Comparison of ENCODE assay signal across 8 mouse cellular contexts in the genomic region with DNA sequence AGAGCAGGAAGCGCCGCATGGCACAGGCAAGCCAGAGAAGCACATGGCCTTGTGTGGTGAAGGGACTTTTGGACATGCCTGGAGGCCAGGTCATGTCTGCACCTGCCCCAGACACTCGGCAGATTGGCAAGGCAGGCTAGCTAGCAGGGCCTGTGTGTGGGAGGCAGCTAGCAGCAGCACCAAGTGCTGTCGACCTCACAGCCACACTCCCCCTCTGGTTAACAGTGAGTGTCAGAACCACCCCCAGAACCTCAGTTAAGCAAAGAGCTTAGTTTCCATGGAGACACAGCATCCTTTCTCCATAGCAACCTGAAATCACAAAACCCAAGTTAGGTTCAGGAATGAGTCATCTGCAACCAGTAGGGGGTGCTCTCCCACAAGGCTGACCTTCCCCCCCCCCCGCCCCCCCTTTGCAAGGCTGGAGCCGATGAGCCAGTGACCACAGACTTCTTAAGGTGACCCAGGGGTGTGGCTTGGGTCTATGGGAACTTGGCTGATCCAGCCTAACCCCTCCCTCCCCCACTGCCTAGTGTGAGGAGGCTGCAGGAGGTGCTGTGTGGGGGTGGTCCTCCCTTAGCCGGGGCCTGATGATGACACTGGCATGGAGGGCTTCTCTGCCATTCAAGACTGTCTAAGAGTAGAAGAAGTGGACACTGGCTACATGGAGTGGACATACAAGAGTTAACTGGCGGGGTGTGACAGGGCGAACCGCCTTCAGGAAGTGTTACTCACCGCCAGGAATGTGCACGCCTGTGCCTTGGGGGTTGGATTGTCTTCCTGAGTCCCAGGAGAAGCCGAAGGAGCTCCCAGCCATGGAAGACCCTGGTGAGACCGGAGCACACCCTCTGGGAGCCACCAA. TPM values are rescaled to one million over a fixed set of nuclear protein-coding genes. Genes with fewer than 3 reads are reported as not detected.
DNase-seq lines count a peak whose midpoint lies in the region; ATAC-seq and TF ChIP-seq lines count a peak whose summit lies in the region.

Rin1 (plus strand) TSS at position 435 of the 859 bp plus-strand sequence.

- no peaks in the 10 kb centered on the region; the same call in 1 of the 2 replicates for H3K36me3 ChIP-seq in heart, embryonic 11.5 days (ENCODE audit: control insufficient read depth, insufficient read depth, low read length)
- peaks cover 23% of the 10 kb centered on the region for H3K36me3 ChIP-seq in kidney, embryonic 14.5 days (ENCODE audit: control insufficient read depth, insufficient read depth, low read length)

- WGBS in heart, embryonic 11.5 days (ENCODE audit: insufficient replicate concordance) = 16% methylated on average over 14 of the region's 14 CpGs
- 13% methylated on average over 14 of the region's 14 CpGs for WGBS in kidney, embryonic 14.5 days

- peak within 1 kb of the TSS; percentile 58 for H3K4me3 ChIP-seq in cortical plate, adult 2 months (ENCODE audit: insufficient read depth, low read length)
- peak within 1 kb of the TSS; percentile 24 for H3K4me3 ChIP-seq in heart, embryonic 11.5 days (ENCODE audit: low read depth, low read length)
- peak within 1 kb of the TSS; percentile 29; the same call in 1 of the 2 replicates for H3K4me3 ChIP-seq in kidney, embryonic 14.5 days (ENCODE audit: low read length)

- H3K4me2 ChIP-seq in heart, embryonic 11.5 days = peak within 1 kb of the TSS; percentile 57
- H3K4me2 ChIP-seq in kidney, embryonic 14.5 days (replicated peaks; ENCODE audit: low read depth, low read length) = peak within 1 kb of the TSS; percentile 36

- peaks cover 13% of the 10 kb centered on the region for H3K4me1 ChIP-seq in cortical plate, adult 2 months (ENCODE audit: control insufficient read depth, insufficient read depth, low read length)
- peaks cover 21% of the 10 kb centered on the region for H3K4me1 ChIP-seq in heart, embryonic 11.5 days (ENCODE audit: control insufficient read depth, insufficient read depth, low read length)
- H3K4me1 ChIP-seq in kidney, embryonic 14.5 days (ENCODE audit: control insufficient read depth, insufficient read depth, low read length) = peaks cover 25% of the 10 kb centered on the region

- peak within 1 kb of the TSS; percentile 94 for H3K27ac ChIP-seq in cortical plate, adult 2 months (ENCODE audit: insufficient read depth, low read length)
- H3K27ac ChIP-seq in heart, embryonic 11.5 days (ENCODE audit: low read depth, low read length) = peak within 1 kb of the TSS; percentile 1; the same call in 1 of the 2 replicates
- H3K27ac ChIP-seq in kidney, embryonic 14.5 days (ENCODE audit: low read depth, low read length) = no peak within 1 kb of the TSS

- peak; percentile 78 for DNase-seq in layer of hippocampus, adult 11-12 months (ENCODE audit: low spot score)
- no peak for DNase-seq in layer of hippocampus, adult 9-10 months (ENCODE audit: low spot score)
- DNase-seq in liver = peak; percentile 26
- peak; percentile 60 for DNase-seq in neural tube, embryonic 10.5 days (ENCODE audit: extremely low spot score, low spot score)
- DNase-seq in testis, postnatal 14 days (ENCODE audit: low spot score) = no peak

- ATAC-seq in heart, embryonic 11.5 days (replicated peaks; ENCODE audit: insufficient number of reproducible peaks, low FRiP score, low TSS enrichment) = peak; percentile 51
- ATAC-seq in kidney, embryonic 14.5 days (ENCODE audit: low FRiP score, low TSS enrichment) = peak; percentile 38

- peak within 1 kb of the TSS; percentile 23; the same call in 1 of the 2 replicates for H3K9ac ChIP-seq in heart, embryonic 11.5 days (ENCODE audit: low read depth, low read length)
- peak within 1 kb of the TSS; percentile 44; the same call in 1 of the 2 replicates for H3K9ac ChIP-seq in kidney, embryonic 14.5 days (ENCODE audit: low read depth, low read length)

- peak; percentile 54; the same call in 1 of the 2 replicates for TF ChIP-seq POLR2A in cortical plate, adult 2 months (IDR thresholded peaks at IDR 0.05; ENCODE audit: extremely low read depth, insufficient read depth, low read length)

- H3K27me3 ChIP-seq in heart, embryonic 11.5 days (ENCODE audit: control insufficient read depth, insufficient read depth, low read length) = peaks cover 26% of the 10 kb centered on the region
- peaks cover 25% of the 10 kb centered on the region for H3K27me3 ChIP-seq in kidney, embryonic 14.5 days (ENCODE audit: control insufficient read depth, insufficient read depth, low read length)

- no peaks in the 10 kb centered on the region for H3K9me3 ChIP-seq in heart, embryonic 11.5 days (replicated peaks; ENCODE audit: control insufficient read depth, low read length)
- no peaks in the 10 kb centered on the region for H3K9me3 ChIP-seq in kidney, embryonic 14.5 days (ENCODE audit: control insufficient read depth, low read length)

- TF ChIP-seq CTCF in cortical plate, adult 2 months (IDR thresholded peaks at IDR 0.05; ENCODE audit: extremely low read depth, insufficient read depth, low read length) = peak; percentile 40

RNA-seq across cellular contexts. Expression of gene Rin1, which starts in this region (rescaled TPM):
- polyA plus RNA-seq in cortical plate, adult 2 months (2012; rRNA removed) = 68.7 and 69.0 TPM in 2 replicates
- 3.0 and 4.3 TPM in 2 replicates for polyA plus RNA-seq in heart, embryonic 11.5 days (2014; fragmentation: Nextera tagmentation; extraction: Ambion mirVana)
- polyA plus RNA-seq in kidney, embryonic 14.5 days (2014; fragmentation: Nextera tagmentation; extraction: Ambion mirVana) = 2.5 and 4.8 TPM in 2 replicates

Comparison
In these comparisons a context has a peak if more than half of its experiments do, and no peak if none do; other contexts are left out.
1. RNA of gene Rin1 (polyA plus RNA-seq): 68.7 to 69.0 TPM in cortical plate, adult 2 months; 2.5 to 4.8 TPM in kidney, embryonic 14.5 days and 3.0 to 4.3 TPM in heart, embryonic 11.5 days; every median in the first group is over 10 times any median in the second.
2. DNase-seq: peak in layer of hippocampus, adult 11-12 months (single experiment), liver (single experiment) and neural tube, embryonic 10.5 days (single experiment); none in layer of hippocampus, adult 9-10 months (single experiment) and testis, postnatal 14 days (single experiment).
3. Peak in every context shown above with its lines, with median percentiles within 50 percentile points of each other: H3K4me3 ChIP-seq.